Mouse (Mus musculus): ENCODE measurements around the gene Ppm1m.

Ppm1m gene

GRCm38 (mm10) chr9:106166709-106167108 lies 32.8 kb downstream of the Ppm1m start:
- intact Hi-C loops (cut with DNase I) = no loop called here

GRCm38 (mm10) chr9:106160426-106160825 lies 39.1 kb downstream of the Ppm1m start:
- intact Hi-C loops (cut with DNase I) = no loop called here

- intact Hi-C loops (cut with DNase I) = no loop called here
Observed at GRCm38 (mm10) chr9:106159784-106160301, 39.7 kb downstream of the Ppm1m start.

- intact Hi-C loops (cut with DNase I) = no loop called here
Observed at GRCm38 (mm10) chr9:106159237-106159636, 40.3 kb downstream of the Ppm1m start.

- intact Hi-C loops (cut with DNase I) = no loop called here
Observed at GRCm38 (mm10) chr9:106158037-106158491, 41.5 kb downstream of the Ppm1m start, which contains the start of gene Glyctk. Glyctk (minus strand) TSS chr9:106158138.

GRCm38 (mm10) chr9:106157623-106157925 lies 42.0 kb downstream of the Ppm1m start:
- intact Hi-C loops (cut with DNase I) = no loop called here

GRCm38 (mm10) chr9:106156921-106157622 lies 42.5 kb downstream of the Ppm1m start:
- intact Hi-C loops (cut with DNase I) = no loop called here

- intact Hi-C loops (cut with DNase I) = no loop called here
Observed at GRCm38 (mm10) chr9:106156419-106156818, 43.1 kb downstream of the Ppm1m start.

- intact Hi-C loops (cut with DNase I) = loop anchor here (5.0 kb wide), 1 partner anchor 72 kb away; no protein-coding TSS in a partner anchor
Observed at GRCm38 (mm10) chr9:106154106-106154505, 45.4 kb downstream of the Ppm1m start.

GRCm38 (mm10) chr9:106149399-106149754 lies 50.2 kb downstream of the Ppm1m start:
- intact Hi-C loops (cut with DNase I) = no loop called here

GRCm38 (mm10) chr9:106148541-106149398 lies 50.8 kb downstream of the Ppm1m start:
- intact Hi-C loops (cut with DNase I) = no loop called here

- intact Hi-C loops (cut with DNase I) = no loop called here
Observed at GRCm38 (mm10) chr9:106147851-106148431, 51.6 kb downstream of the Ppm1m start.

- intact Hi-C loops (cut with DNase I) = no loop called here
Observed at GRCm38 (mm10) chr9:106147281-106147680, 52.3 kb downstream of the Ppm1m start.

- intact Hi-C loops (cut with DNase I) = no loop called here
Observed at GRCm38 (mm10) chr9:106145582-106145981, 54.0 kb downstream of the Ppm1m start.

Small RNA genes within 50 kb of the gene (microRNA-seq; reads per million reads assigned to microRNA genes)
- gene Mir135a-1 = 0 to 0.11 reads per million in 2 experiments
- 135,148 to 167,848 reads per million in 2 experiments for gene Mirlet7g
